In the genomic region with DNA sequence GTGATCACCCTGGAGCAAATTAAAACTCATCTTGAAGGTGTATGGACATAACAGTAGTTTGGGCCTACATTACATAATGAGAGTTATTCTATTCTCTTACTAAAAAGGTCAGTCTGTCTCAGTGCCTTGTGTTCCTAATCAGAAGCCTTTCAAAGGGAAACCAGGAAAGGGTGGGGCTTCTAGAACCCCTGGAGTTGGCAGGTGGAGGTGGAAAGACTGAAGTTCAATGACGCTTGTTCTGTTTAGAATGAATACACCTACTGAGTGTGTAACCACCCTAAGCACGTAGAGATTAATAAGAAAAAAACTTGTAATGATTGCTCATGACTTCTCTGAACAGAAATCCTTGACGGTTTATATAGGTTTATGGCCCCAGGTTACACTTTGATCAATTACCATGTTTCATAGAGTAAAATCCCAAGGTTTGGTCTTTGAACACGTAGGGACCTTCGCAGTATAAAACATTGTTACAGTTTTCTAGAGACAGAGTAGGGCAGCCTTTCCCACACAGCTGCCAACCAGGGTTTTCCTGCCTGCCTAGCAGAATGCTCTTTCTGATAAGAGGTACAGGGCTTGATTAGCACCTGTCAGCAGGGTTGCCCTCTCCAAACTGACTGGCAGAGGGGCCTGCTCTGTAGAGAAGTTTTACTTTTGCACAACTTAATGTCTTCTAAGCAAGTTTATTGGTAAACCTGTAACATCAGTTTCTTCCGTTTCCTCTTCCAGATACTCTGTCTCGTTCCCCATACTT, we compare ENCODE assay signal across 1 mouse cellular context.
TF ChIP-seq lines count a peak whose summit lies in the region.

No protein-coding gene starts in this region.

TF ChIP-seq in MEL, 35 proteins besides CTCF, POLR2A, EP300 and RAD21 (continued from another document):
- TF ChIP-seq KAT2A (conservative IDR thresholded peaks at IDR 0.05; ENCODE audit: low read depth, low read length): no peak
- TF ChIP-seq POLR2AphosphoS5 (IDR thresholded peaks at IDR 0.05; ENCODE audit: borderline replicate concordance, low read depth, low read length): no peak
- no peak for TF ChIP-seq GABPA (IDR thresholded peaks at IDR 0.05; ENCODE audit: low read depth, low read length)
- TF ChIP-seq USF2 (IDR thresholded peaks at IDR 0.05; ENCODE audit: borderline replicate concordance in 1 of 2, insufficient read depth in 1 of 2, low read depth in 1 of 2, low read length in 2 of 2): no peak
- no peak for TF ChIP-seq CHD2 (IDR thresholded peaks at IDR 0.05; ENCODE audit: low read length)
- no peak for TF ChIP-seq ZKSCAN1 (IDR thresholded peaks at IDR 0.05; ENCODE audit: low read depth, low read length)
- TF ChIP-seq USF1 (IDR thresholded peaks at IDR 0.05; ENCODE audit: low read depth, low read length): no peak
- TF ChIP-seq ETS1 (IDR thresholded peaks at IDR 0.05; ENCODE audit: low read depth, low read length): peak; percentile 37; the same call in 1 of the 2 replicates
- no peak for TF ChIP-seq MXI1 (IDR thresholded peaks at IDR 0.05; ENCODE audit: low read depth, low read length)
- TF ChIP-seq ZMIZ1 (IDR thresholded peaks at IDR 0.05; ENCODE audit: low read depth, low read length): no peak
- TF ChIP-seq HCFC1 (IDR thresholded peaks at IDR 0.05; ENCODE audit: low read depth, low read length): no peak
- TF ChIP-seq TBP (IDR thresholded peaks at IDR 0.05; ENCODE audit: low read depth, low read length): no peak
- TF ChIP-seq MEF2A (IDR thresholded peaks at IDR 0.05; ENCODE audit: extremely low read depth, insufficient replicate concordance, low read depth, low read length, poor library complexity, severe bottlenecking): no peak
- peak; percentile 38; the same call in 1 of the 2 replicates for TF ChIP-seq GATA1 (IDR thresholded peaks at IDR 0.05; ENCODE audit: low read depth, low read length)
- no peak for TF ChIP-seq NRF1 (IDR thresholded peaks at IDR 0.05; ENCODE audit: insufficient read depth, low read depth, low read length, poor library complexity, severe bottlenecking)
- TF ChIP-seq SIN3A (IDR thresholded peaks at IDR 0.05; ENCODE audit: low read length): no peak
- no peak for TF ChIP-seq MYC (IDR thresholded peaks at IDR 0.05; ENCODE audit: low read depth, low read length)
- 0 out of 2 replicates have a peak, but pooled peaks have one; percentile 11 for TF ChIP-seq RCOR1 (IDR thresholded peaks at IDR 0.05; ENCODE audit: low read depth, low read length)
